Mouse (Mus musculus) adrenal gland, postnatal 0 days (tissue): ENCODE data around the gene Ly86. TPM values are rescaled to one million over a fixed set of nuclear protein-coding genes. Genes with fewer than 3 reads are reported as not detected.

ENCODE experiments used
- polyA plus RNA-seq: library from polyadenylated mRNA; unstranded; fragments of >200 nt; fragmentation: Nextera tagmentation; extraction: Ambion mirVana; gene quantifications from 2 replicates; pipeline ENCODE4 v1.2.1, GENCODE M21; 2015

The Ly86 gene
- 10.0 and 15.9 TPM in 2 replicates for polyA plus RNA-seq

DNA sequence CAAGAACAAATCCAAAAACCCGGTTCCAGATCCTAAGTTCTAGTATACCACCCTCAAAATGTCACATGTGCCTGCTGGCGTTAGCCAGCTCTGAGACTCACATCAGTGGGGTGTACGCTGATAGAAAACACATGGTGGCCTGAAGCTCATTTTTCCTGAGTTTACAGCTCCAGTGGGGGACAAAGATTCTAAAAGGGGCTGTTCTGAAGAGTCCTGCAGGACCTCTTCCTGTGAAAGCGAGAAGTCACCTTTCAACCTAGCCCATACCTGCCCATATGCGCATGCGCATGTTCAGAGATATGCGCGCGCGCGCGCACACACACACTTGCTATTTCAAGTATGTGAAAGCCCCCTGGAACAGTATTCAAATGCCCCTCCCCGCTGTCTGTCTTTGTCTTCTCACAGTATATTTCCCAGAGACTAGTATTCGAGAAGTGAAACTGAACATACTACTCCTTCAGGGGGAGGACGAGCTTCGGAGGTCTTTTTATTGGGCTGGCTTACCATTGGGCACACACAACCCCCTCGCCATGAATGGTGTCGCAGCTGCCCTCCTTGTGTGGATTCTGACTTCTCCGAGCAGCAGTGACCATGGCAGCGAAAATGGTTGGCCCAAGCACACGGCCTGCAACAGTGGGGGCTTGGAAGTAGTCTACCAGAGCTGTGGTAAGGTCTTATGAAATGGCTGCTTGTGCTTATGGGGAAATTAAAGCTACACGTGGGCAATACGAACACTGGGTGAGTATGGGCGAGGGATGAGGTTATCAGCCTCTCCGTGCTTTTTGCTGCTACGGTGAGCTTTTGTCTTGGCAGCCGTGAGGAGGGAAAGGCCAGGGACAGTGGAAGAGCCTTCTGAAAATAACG lies at the start of gene Ly86:
TSS of gene Ly86 (plus strand) at position 300 of the 864 bp plus-strand sequence.

